Mouse (Mus musculus): Measurements from ENCODE around the gene Gmds.

Gmds gene

GRCm38 (mm10) chr13:31944676-31945210 lies 393.8 kb downstream of the Gmds start:
- DNase-seq = peak; percentile 21 to 22

GRCm38 (mm10) chr13:31943482-31944275 lies 394.9 kb downstream of the Gmds start:
- DNase-seq = peak in 1 of 2 experiments; percentile 23

GRCm38 (mm10) chr13:31929299-31929698 lies 409.2 kb downstream of the Gmds start:
- no peak for DNase-seq

- no peak for DNase-seq
Measured at GRCm38 (mm10) chr13:31926599-31926998, 411.9 kb downstream of the Gmds start.

- DNase-seq = no peak
Measured at GRCm38 (mm10) chr13:31924506-31924905, 414.0 kb downstream of the Gmds start.

- no peak for DNase-seq
Measured at GRCm38 (mm10) chr13:31919716-31920115, 418.8 kb downstream of the Gmds start.

- no peak for DNase-seq
Measured at GRCm38 (mm10) chr13:31917387-31917786, 421.2 kb downstream of the Gmds start.

- peak; percentile 21 to 40 for DNase-seq
Measured at GRCm38 (mm10) chr13:31915748-31916147, 422.8 kb downstream of the Gmds start.

GRCm38 (mm10) chr13:31914901-31915587 lies 423.5 kb downstream of the Gmds start:
- DNase-seq = no peak

GRCm38 (mm10) chr13:31911956-31912355 lies 426.6 kb downstream of the Gmds start:
- peak in 1 of 2 experiments; percentile 5 for DNase-seq

- DNase-seq = no peak
Measured at GRCm38 (mm10) chr13:31911362-31911761, 427.2 kb downstream of the Gmds start.

GRCm38 (mm10) chr13:31909031-31909430 lies 429.5 kb downstream of the Gmds start:
- DNase-seq = no peak

- no peak for DNase-seq
Measured at GRCm38 (mm10) chr13:31906514-31906913, 432.0 kb downstream of the Gmds start.

GRCm38 (mm10) chr13:31900191-31900590 lies 438.3 kb downstream of the Gmds start:
- DNase-seq = no peak

GRCm38 (mm10) chr13:31899392-31899791 lies 439.1 kb downstream of the Gmds start:
- peak; percentile 9 to 11 for DNase-seq

GRCm38 (mm10) chr13:31897493-31897892 lies 441.0 kb downstream of the Gmds start:
- DNase-seq = no peak

GRCm38 (mm10) chr13:31894511-31894910 lies 444.0 kb downstream of the Gmds start:
- no peak for DNase-seq

- DNase-seq = no peak
Measured at GRCm38 (mm10) chr13:31892913-31893514, 445.5 kb downstream of the Gmds start.

GRCm38 (mm10) chr13:31888500-31888899 lies 450.0 kb downstream of the Gmds start:
- DNase-seq = no peak

GRCm38 (mm10) chr13:31885769-31886168 lies 452.8 kb downstream of the Gmds start:
- DNase-seq = no peak

- no peak for DNase-seq
Measured at GRCm38 (mm10) chr13:31878805-31879477, 459.6 kb downstream of the Gmds start.

- DNase-seq = peak; percentile 27 to 51
Measured at GRCm38 (mm10) chr13:31877061-31877460, 461.5 kb downstream of the Gmds start.

GRCm38 (mm10) chr13:31874427-31874826 lies 464.1 kb downstream of the Gmds start:
- no peak for DNase-seq
